Mouse (Mus musculus) erythroblast, embryonic 14.5 days (primary cell): ENCODE measurements around the gene Adgrd1. TPM values are rescaled to one million over a fixed set of nuclear protein-coding genes. Genes with fewer than 3 reads are reported as not detected.

Source experiments
- H3K27me3 ChIP-seq: 2 replicates; pipeline ENCODE4 v1.6.1; 2012; ENCODE audit warnings: inconsistent platforms; ENCODE audit not compliant: control insufficient read depth
- H3K36me3 ChIP-seq: 2 replicates; pipeline ENCODE4 v1.6.1; 2012; ENCODE audit warnings: mild to moderate bottlenecking, inconsistent platforms; ENCODE audit not compliant: control insufficient read depth
- H3K4me1 ChIP-seq: 2 replicates; pipeline ENCODE4 v1.6.1; 2012; ENCODE audit warnings: inconsistent platforms; ENCODE audit not compliant: control insufficient read depth
- H3K4me3 ChIP-seq: replicated peaks from 2 replicates; pipeline ENCODE3; 2012; ENCODE audit warnings: moderate library complexity, mild to moderate bottlenecking, inconsistent platforms
- H3K9me3 ChIP-seq: 2 replicates; pipeline ENCODE4 v1.6.1; 2012; ENCODE audit warnings: low read length, inconsistent platforms, mixed read lengths; ENCODE audit not compliant: control insufficient read depth
- GATA1 ChIP-seq: IDR thresholded peaks from 2 replicates; pipeline ENCODE4 v1.6.1; 2012; ENCODE audit warnings: low read length, inconsistent platforms, mixed read lengths
- TAL1 ChIP-seq: IDR thresholded peaks from 3 replicates; pipeline ENCODE4 v1.6.1; 2012; ENCODE audit warnings: low read length, inconsistent platforms, mixed read lengths
- polyA plus RNA-seq: library from polyadenylated mRNA; stranded (reverse); fragments of >175 nt; gene quantifications from 2 replicates; pipeline ENCODE4 v1.2.3, GENCODE M21; 2012

Adgrd1 gene
- not detected in 2 replicates for polyA plus RNA-seq

- H3K27me3 ChIP-seq: no peaks in the 10 kb centered on the region
- no peaks in the 10 kb centered on the region for H3K9me3 ChIP-seq
- no peaks in the 10 kb centered on the region for H3K4me1 ChIP-seq
- TF ChIP-seq TAL1 (no peak), GATA1 (no peak)
- H3K36me3 ChIP-seq: no peaks in the 10 kb centered on the region
- H3K4me3 ChIP-seq: no peak within 1 kb of the TSS
Observed at GRCm38 (mm10) chr5:129096511-129096910, at the start of gene Adgrd1. Gene Adgrd1, plus strand, starts transcription at chr5:129096750.

- Histone ChIP-seq H3K27me3 (peaks cover 8% of the 10 kb centered on the region), H3K4me1 (no peaks in the 10 kb centered on the region), H3K9me3 (no peaks in the 10 kb centered on the region)
Observed at GRCm38 (mm10) chr5:129049372-129049771, 47.2 kb upstream of the Adgrd1 start.

GRCm38 (mm10) chr5:129051910-129052309 is 44.6 kb upstream of the Adgrd1 start:
- Histone ChIP-seq H3K4me3 (no peak overlapping the region), H3K36me3 (no peaks in the 10 kb centered on the region), H3K4me1 (no peaks in the 10 kb centered on the region), H3K9me3 (no peaks in the 10 kb centered on the region), H3K27me3 (peaks cover 8% of the 10 kb centered on the region)
- no peak for TF ChIP-seq TAL1
- TF ChIP-seq GATA1: no peak

More at GRCm38 (mm10) chr5:129049372-129049771, 47.2 kb upstream of the Adgrd1 start:
- no peaks in the 10 kb centered on the region for H3K36me3 ChIP-seq
- no peak overlapping the region for H3K4me3 ChIP-seq
- TF ChIP-seq GATA1: no peak
- no peak for TF ChIP-seq TAL1

- no peaks in the 10 kb centered on the region for H3K4me1 ChIP-seq
- H3K27me3 ChIP-seq: peaks cover 6% of the 10 kb centered on the region
- no peaks in the 10 kb centered on the region for H3K36me3 ChIP-seq
- TF ChIP-seq TAL1 (no peak), GATA1 (no peak)
- H3K4me3 ChIP-seq: no peak overlapping the region
- H3K9me3 ChIP-seq: no peaks in the 10 kb centered on the region
Observed at GRCm38 (mm10) chr5:129052636-129053355, 43.8 kb upstream of the Adgrd1 start.

- Histone ChIP-seq H3K4me1 (no peaks in the 10 kb centered on the region), H3K27me3 (peaks cover 6% of the 10 kb centered on the region), H3K4me3 (no peak overlapping the region), H3K9me3 (no peaks in the 10 kb centered on the region), H3K36me3 (no peaks in the 10 kb centered on the region)
- TF ChIP-seq TAL1: no peak
- no peak for TF ChIP-seq GATA1
Observed at GRCm38 (mm10) chr5:129054675-129055284, 41.8 kb upstream of the Adgrd1 start.

GRCm38 (mm10) chr5:129059116-129059515 is 37.4 kb upstream of the Adgrd1 start:
- H3K27me3 ChIP-seq: no peaks in the 10 kb centered on the region; the same call in 1 of the 2 replicates
- H3K9me3 ChIP-seq: no peaks in the 10 kb centered on the region
- no peaks in the 10 kb centered on the region for H3K4me1 ChIP-seq
- H3K36me3 ChIP-seq: no peaks in the 10 kb centered on the region
- TF ChIP-seq GATA1 (no peak), TAL1 (no peak)
- H3K4me3 ChIP-seq: no peak overlapping the region

- no peaks in the 10 kb centered on the region for H3K9me3 ChIP-seq
- no peaks in the 10 kb centered on the region for H3K36me3 ChIP-seq
- TF ChIP-seq TAL1: no peak
- TF ChIP-seq GATA1: no peak
- no peak overlapping the region for H3K4me3 ChIP-seq
- peaks cover 9% of the 10 kb centered on the region for H3K4me1 ChIP-seq
- no peaks in the 10 kb centered on the region; the same call in 1 of the 2 replicates for H3K27me3 ChIP-seq
Observed at GRCm38 (mm10) chr5:129061579-129061978, 35.0 kb upstream of the Adgrd1 start.

GRCm38 (mm10) chr5:129063037-129063791 is 33.3 kb upstream of the Adgrd1 start:
- H3K4me1 ChIP-seq: peaks cover 9% of the 10 kb centered on the region
- H3K27me3 ChIP-seq: no peaks in the 10 kb centered on the region
- no peak overlapping the region for H3K4me3 ChIP-seq
- no peaks in the 10 kb centered on the region for H3K36me3 ChIP-seq
- H3K9me3 ChIP-seq: no peaks in the 10 kb centered on the region
- TF ChIP-seq GATA1: no peak
- no peak for TF ChIP-seq TAL1

- no peaks in the 10 kb centered on the region for H3K9me3 ChIP-seq
- no peak overlapping the region for H3K4me3 ChIP-seq
- H3K4me1 ChIP-seq: peaks cover 9% of the 10 kb centered on the region
- no peaks in the 10 kb centered on the region for H3K36me3 ChIP-seq
- TF ChIP-seq TAL1 (no peak), GATA1 (no peak)
- H3K27me3 ChIP-seq: no peaks in the 10 kb centered on the region
Observed at GRCm38 (mm10) chr5:129063792-129064087, 32.8 kb upstream of the Adgrd1 start.
